Mouse (Mus musculus) ovary, postnatal 14 days (tissue): Measurements from ENCODE around the gene Pitpna.

Experiments used
- DNase-seq: peaks from one replicate; pipeline ENCODE4 v3.0.0; 2022; ENCODE audit warnings: low spot score

Pitpna gene

DNA sequence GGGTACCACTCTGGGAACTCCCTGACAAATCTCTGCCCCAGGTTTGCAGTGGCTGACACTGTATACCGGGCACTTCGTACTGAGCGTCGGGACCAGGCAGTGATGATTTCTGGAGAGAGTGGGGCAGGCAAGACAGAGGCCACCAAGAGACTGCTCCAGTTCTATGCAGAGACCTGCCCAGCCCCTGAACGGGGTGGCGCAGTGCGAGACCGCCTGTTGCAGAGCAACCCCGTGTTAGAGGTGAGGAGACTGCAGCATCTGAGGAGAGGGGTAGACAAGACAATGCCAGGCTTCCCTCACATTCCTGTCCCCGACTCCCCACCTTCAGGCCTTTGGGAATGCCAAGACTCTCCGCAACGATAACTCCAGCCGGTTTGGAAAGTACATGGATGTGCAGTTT lies 70.4 kb downstream of the Pitpna start:
- DNase-seq: no peak

DNA sequence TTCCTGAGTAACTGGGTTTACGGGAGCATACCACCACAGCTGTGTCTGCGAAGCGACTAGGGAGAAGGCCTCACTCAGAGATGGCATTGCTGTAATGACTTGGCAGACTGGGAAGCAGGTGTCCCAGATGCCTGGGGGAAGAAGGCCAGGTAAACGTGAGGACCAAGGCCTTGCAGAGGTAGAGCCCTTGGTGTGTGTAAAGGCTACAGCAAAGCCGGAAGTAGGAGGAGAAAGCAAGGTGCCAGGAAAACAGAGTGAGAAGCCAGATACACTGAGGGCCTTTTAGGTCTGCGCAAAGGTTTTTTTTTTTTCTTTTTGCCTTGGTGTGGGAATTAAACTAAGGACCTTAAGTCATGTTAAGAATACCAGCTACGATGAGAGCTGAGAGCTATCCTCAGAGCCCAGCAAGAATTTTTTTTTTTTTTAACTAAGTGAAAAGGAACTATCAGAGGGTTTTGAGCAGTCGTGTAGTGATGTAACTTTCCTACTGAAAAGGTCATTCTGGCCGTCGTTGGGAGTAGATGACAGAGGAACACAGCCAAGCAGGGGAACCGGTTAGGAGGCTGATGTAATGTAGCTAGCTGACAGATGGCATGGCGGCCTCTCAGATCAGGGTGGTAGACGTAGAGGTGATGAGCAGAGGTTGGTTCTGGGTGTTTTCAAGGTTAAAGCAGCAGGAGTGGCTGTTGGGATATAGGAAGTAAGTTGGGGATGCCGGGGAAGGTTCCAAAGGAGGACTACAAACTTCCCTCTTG lies 71.3 kb downstream of the Pitpna start:
- no peak for DNase-seq

DNA sequence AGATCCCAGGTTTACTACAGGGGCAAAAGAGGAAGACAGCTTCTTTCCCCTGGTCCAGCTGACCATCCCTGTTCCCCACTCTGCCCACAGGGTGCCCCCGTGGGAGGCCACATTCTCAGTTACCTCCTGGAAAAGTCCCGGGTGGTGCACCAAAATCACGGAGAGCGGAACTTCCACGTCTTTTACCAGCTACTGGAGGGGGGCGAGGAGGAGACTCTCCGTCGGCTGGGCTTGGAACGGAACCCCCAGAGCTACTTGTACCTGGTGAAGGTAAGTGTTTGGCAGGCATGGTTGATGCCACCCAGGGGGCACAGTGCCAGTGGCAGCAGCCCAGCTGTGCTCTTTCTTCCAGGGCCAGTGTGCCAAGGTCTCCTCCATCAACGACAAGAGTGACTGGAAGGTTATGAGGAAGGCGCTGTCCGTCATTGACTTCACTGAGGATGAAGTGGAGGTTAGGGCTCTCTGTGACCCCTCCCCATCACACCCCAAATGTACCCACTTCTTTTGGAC lies 72.2 kb downstream of the Pitpna start:
- no peak for DNase-seq

DNA sequence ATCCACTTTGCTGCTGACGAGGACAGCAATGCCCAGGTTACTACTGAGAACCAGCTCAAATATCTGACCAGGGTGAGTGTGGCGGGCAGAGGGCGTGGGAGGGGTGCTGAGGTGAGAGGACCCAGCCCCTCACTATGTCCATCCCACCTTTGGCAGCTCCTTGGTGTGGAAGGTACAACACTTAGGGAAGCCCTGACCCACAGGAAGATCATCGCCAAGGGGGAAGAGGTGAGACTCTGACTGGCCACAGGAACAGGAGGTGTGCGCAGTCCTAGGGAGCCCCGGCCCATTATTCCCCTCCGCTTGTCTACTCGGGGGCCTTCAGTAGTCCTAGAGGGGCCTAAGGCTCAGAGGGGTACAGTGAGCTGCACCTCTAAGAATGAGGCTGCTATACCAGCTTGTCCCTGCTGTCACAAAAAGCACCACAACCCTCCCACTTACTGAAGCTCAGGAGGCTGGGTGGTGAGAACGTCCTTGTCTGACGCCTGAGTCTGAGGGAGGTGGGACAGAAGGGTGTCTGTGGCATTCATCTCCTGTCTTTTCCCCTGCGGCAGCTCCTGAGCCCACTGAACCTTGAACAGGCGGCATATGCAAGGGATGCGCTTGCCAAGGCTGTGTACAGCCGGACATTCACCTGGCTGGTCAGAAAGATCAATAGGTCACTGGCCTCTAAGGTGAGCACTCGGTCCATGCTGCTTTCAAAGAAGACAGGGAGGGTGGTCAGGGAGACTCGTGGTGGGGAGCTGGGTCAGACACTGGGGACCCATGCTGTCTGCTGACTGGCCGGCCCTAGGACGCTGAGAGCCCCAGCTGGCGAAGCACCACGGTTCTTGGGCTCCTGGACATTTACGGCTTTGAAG lies 73.3 kb downstream of the Pitpna start:
- no peak for DNase-seq

DNA sequence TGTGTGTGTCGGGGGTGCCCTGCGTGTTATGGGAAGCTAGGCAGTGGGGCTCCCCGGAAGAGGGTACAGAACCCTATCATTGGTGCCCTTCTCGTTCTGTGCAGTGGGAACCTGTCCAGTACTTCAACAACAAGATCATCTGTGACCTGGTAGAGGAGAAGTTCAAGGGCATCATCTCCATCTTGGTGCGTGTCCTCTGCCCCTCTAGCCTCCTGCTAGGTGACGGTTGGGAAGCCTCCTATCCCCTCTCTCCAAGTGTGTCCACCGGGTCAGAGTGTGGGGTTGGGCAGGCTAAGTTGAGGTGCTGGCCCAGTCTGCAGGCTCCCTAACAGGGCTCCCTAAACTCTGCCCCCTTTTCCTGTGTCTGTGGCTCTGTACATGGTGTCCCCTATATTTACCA lies 74.2 kb downstream of the Pitpna start:
- DNase-seq: no peak

DNA sequence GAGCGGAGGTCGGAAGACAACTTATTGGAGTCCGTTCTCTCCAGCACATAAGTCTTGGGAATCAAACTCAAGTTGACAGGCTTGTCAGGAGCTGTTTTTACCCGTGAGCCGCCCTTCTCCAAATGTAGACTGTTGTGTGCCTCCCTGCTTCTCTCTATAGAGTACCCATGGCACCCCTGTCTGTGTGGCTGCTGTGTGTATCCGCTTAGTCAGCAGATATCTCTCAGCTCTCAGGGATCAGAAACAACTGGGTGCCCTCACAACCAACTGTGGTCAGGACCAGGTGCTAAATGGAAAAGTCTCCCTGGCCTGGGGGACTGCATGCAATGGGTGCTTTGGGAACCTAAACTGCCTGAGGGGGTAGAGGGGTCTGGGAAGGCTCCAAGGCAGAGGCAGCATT lies 78.4 kb downstream of the Pitpna start:
- no peak for DNase-seq

DNA sequence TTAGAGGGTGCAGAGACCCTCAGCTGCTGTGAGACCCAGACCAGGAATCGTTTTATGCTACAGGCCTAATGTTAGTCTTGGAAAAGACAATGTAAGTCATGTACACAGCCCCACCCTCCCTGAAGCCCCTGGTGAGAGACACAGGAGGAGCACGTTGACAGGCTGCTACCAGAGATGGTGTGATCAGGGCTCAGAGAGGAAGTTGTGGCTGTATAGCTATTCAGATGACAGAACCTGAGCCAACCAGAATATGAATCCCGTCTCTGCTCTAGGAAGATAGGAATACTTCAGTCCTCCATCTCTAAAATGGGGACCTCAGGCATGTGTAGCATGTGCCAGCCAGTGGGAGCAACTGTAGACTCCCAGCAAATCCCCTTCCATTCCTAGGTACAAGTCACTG lies 80.7 kb downstream of the Pitpna start:
- DNase-seq: no peak

DNA sequence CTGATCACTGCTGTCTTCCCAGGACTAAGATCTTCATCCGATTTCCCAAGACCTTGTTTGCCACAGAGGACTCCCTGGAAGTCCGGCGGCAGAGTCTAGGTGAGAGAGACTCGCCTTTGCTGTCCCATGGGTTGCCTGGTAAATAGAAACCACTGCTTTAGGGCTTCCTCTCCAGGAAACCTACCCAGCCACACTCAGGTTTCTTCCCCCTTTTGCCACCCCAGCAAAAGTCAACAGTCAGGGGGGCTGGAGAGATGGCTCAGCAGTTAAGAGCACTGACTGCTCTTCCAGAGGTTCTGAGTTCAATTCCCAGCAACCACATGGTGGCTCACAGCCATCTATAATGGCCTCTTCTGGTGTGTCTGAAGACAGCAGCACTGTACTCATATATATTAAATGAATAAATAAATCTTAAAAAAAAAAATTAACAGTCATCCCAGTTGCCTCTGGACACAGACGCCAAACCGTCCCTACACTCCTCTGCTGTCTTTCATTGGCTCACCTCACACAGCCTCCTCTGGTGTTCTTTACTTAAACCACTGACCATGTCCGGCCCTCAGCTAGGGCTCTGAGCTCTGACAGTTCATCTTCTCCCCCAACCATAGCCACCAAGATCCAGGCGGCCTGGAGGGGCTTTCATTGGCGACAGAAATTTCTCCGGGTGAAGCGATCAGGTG lies 81.4 kb downstream of the Pitpna start:
- no peak for DNase-seq

DNA sequence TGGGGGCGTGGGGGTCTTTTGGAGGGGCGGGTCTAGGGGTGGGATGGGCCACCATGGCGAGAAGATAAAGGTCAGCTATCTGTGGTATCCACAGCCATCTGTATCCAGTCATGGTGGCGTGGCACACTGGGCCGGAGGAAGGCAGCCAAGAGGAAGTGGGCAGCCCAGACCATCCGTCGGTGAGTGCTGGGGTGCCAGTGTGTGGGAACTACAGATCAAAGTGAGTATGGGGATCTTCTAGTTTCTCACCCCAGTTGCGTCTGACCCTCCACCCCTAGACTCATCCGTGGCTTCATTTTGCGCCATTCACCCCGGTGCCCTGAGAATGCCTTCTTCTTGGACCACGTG lies 81.9 kb downstream of the Pitpna start:
- no peak for DNase-seq

DNA sequence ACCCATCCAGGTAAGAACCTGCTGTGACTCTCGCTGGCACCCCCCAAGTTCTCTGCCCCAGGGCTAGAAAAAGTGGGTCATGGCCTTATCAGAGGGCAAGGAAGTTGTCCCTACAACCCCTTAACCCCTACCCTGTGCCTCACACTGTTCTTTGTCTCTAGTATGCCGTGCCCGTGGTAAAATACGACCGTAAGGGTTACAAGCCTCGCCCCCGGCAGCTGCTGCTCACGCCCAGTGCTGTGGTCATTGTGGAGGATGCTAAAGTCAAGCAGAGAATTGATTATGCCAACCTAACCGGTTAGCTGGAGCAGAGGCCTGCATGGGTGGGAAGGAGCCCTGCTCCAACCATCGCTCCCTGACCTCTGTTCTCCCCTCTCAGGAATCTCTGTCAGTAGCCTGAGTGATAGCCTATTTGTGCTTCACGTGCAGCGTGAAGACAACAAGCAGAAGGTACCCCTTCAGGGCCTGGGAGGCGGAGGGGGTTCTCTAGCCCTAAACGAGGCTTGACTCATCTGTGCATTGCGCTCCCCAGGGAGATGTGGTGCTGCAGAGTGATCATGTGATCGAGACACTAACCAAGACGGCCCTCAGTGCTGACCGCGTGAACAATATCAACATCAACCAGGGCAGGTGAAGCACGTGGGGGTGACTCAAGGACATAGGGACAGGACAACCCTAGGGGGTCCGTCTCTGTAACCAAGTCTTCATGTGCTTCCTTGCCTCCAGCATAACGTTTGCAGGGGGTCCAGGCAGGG lies 83.7 kb downstream of the Pitpna start:
- no peak for DNase-seq

DNA sequence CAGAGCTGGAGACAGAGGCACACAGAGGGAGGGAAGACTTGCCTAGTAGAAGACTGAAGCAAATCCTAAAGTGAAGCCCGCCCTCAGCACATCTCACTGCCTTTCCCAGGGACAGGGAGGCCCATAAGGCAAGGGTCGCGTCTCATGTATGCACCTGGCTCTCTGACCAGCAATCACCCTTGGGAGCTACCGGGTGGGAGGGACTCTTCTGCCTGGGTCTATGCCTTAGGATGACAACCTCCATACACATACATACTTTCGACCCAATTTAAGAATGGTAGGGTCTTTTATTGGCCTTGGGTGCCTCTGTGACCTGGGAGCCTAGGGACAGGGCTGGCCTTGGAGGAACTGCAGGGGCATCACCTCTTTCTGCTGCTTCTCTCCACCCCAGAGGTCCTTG lies 85.5 kb downstream of the Pitpna start:
- DNase-seq: no peak

DNA sequence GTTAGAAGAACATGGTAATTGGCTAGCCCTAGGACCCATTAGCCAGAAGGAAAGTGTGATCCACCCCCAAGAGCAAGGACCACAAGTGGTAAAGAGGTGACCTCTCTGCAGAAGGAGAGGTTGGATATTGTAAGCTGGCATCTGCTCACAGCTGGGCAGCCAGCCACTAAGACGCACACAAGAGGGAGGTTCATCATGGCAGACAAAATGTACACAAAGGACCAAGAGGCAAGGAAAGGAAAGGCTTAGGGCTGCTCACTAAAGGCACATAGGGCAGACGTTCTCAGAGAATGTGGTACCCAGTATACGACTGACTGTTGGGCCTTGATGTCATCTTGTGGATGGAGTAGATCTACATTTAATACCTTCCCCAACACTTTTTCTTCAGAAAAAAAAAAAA lies 87.0 kb downstream of the Pitpna start:
- DNase-seq: no peak

DNA sequence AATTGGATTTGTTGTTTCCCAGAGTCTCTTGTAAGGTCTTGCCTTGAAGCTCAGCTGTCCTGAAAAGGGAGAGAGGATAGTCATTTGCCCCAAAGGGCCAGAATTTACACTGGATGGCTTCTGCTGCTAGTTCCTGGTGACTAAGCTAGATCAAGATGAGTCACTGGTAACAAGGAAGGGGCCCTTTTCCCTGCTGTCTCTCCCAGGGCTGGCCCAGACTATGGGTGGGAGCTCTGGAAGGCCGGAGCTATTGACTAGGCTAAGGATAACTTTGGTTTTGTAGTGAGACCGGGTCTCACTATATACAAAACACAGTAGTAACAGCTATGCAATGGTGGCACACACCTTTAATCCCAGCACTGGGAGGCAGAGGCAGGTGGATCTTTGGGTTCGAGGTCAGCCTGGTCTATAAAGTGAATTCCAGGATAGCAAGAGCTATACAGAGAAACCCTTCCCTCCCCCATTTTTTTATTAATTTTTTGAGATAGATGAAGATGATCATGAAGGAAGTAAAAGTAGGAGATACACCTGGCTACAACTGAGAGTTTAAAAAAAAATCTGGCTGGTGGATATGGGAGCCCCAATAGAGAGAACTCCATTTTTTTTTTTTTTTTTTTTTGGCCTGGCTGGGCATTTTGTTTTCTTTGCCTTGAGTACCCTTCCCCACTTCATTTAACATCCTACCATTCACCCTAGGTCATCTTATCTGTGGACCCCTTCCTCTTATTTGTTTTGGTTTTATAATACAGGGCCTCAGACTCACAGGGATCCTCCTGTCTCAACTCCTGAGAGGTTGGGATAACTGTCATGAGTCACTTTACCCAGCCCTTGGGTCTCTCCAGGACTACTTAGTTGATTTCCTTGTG lies 90.2 kb downstream of the Pitpna start:
- no peak for DNase-seq
